52 mouse cellular contexts compared by ENCODE assay signal in the genomic region with DNA sequence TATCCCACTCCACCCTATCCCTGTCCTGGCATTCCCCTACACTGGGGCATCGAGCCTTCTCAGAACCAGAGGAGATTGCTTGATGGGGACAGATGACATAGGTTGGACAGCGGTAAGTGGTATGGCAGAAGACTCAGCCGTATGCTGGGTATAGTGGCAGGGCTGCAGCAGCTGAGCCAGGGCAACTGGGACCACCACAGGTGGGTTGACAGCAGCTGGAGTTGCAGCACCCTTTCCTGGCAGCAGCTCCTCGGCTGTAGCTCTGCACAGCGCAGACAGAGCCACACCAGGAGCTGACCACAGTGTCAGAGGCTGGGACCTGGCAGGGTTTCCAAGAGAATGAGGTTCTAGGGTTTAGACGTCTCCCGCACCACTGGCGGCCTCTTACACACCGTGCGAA. TPM values are rescaled to one million over a fixed set of nuclear protein-coding genes. Genes with fewer than 3 reads are reported as not detected.
"Had no signal": no experiment of that assay in that cellular context is flagged by ENCODE, and none has a peak within 500 bp of the region (broad histone marks: within the 10 kb centered on the region; RNA-seq: fewer than 3 reads in every experiment).

No protein-coding gene starts in this region.

- H3K4me2 ChIP-seq: heart, embryonic 11.5 days; heart, embryonic 12.5 days; heart, embryonic 13.5 days; heart, embryonic 15.5 days; hindbrain, embryonic 12.5 days; hindbrain, embryonic 13.5 days; hindbrain, embryonic 14.5 days; hindbrain, embryonic 15.5 days; intestine, embryonic 15.5 days; kidney, embryonic 15.5 days had no signal

- H3K36me3 ChIP-seq: heart, embryonic 10.5 days; heart, embryonic 12.5 days; heart, embryonic 13.5 days; heart, embryonic 15.5 days; hindbrain, embryonic 10.5 days; hindbrain, embryonic 12.5 days; hindbrain, embryonic 13.5 days; hindbrain, embryonic 15.5 days; intestine, embryonic 15.5 days; kidney, embryonic 15.5 days had no signal

- H3K4me1 ChIP-seq: heart, embryonic 12.5 days; heart, embryonic 13.5 days; heart, embryonic 15.5 days; hindbrain, embryonic 10.5 days; hindbrain, embryonic 12.5 days; hindbrain, embryonic 13.5 days; hindbrain, embryonic 15.5 days; intestine, embryonic 15.5 days; kidney, embryonic 15.5 days had no signal

- DNase-seq: heart, postnatal 10 days; heart, postnatal 14 days; heart, postnatal 36 days; heart, postnatal 4 days; kidney, adult 11 months; kidney, adult 18-20 months; kidney, adult 2 months; kidney, adult 8-10 months; kidney, adult 9 months; kidney, postnatal 10 days; kidney, postnatal 14 days; kidney, postnatal 25 days; kidney, postnatal 36 days; kidney, postnatal 4 days; layer of hippocampus, adult 9-11 months; layer of hippocampus, postnatal 36 days had no signal

- H3K4me3 ChIP-seq: heart, embryonic 10.5 days; heart, embryonic 12.5 days; heart, embryonic 13.5 days; heart, embryonic 15.5 days; hindbrain, embryonic 10.5 days; hindbrain, embryonic 12.5 days; hindbrain, embryonic 13.5 days; hindbrain, embryonic 15.5 days; intestine, embryonic 15.5 days; kidney, embryonic 15.5 days; layer of hippocampus, adult 2 months; left cerebral cortex, adult 2 months had no signal

- H3K9ac ChIP-seq: heart, embryonic 12.5 days; heart, embryonic 13.5 days; heart, embryonic 15.5 days; hindbrain, embryonic 12.5 days; hindbrain, embryonic 13.5 days; hindbrain, embryonic 14.5 days; hindbrain, embryonic 15.5 days; intestine, embryonic 15.5 days; kidney, embryonic 15.5 days had no signal

- H3K27ac ChIP-seq: heart, embryonic 10.5 days; heart, embryonic 13.5 days; heart, embryonic 15.5 days; hindbrain, embryonic 10.5 days; hindbrain, embryonic 12.5 days; hindbrain, embryonic 13.5 days; hindbrain, embryonic 14.5 days; hindbrain, embryonic 15.5 days; hindbrain, postnatal 0 days; intestine, embryonic 15.5 days; kidney, embryonic 15.5 days; kidney, postnatal 0 days; layer of hippocampus, adult 2 months; left cerebral cortex, adult 2 months had no signal

- H3K27me3 ChIP-seq: heart, embryonic 12.5 days; heart, embryonic 13.5 days; heart, embryonic 15.5 days; hindbrain, embryonic 12.5 days; hindbrain, embryonic 13.5 days; hindbrain, embryonic 15.5 days; intestine, embryonic 15.5 days; kidney, embryonic 15.5 days had no signal

RNA-seq across cellular contexts. Expression of a gene that starts 3.0 kb away (rescaled TPM):
- total RNA-seq: heart, postnatal 10 days; heart, postnatal 14 days; heart, postnatal 25 days; heart, postnatal 36 days; heart, postnatal 4 days; hematopoietic stem cell, adult 5-6 weeks; hindbrain, postnatal 0 days; layer of hippocampus, adult 18-20 months; layer of hippocampus, adult 2 months; layer of hippocampus, adult 8-10 months; layer of hippocampus, postnatal 10 days; layer of hippocampus, postnatal 14 days; layer of hippocampus, postnatal 25 days; layer of hippocampus, postnatal 36 days; left cerebral cortex, adult 18-20 months; left cerebral cortex, adult 2 months had no signal
- polyA plus RNA-seq: heart, embryonic 10.5 days; heart, embryonic 11.5 days; heart, embryonic 12.5 days; heart, embryonic 13.5 days; heart, embryonic 14.5 days; heart, embryonic 15.5 days; heart, embryonic 16.5 days; heart, postnatal 0 days; hindbrain, embryonic 10.5 days; hindbrain, embryonic 11.5 days; hindbrain, embryonic 12.5 days; hindbrain, embryonic 13.5 days; hindbrain, embryonic 14.5 days; hindbrain, embryonic 15.5 days; hindbrain, embryonic 16.5 days; hindbrain, postnatal 0 days; inflammation-experienced regulatory T-cells, adult 6 months; intestine, embryonic 14.5 days; intestine, embryonic 15.5 days; intestine, embryonic 16.5 days; intestine, postnatal 0 days; kidney, adult 2 months; kidney, embryonic 14.5 days; kidney, embryonic 15.5 days; kidney, embryonic 16.5 days; kidney, postnatal 0 days; large intestine, adult 2 months had no signal

RNA-seq across cellular contexts. Expression of a gene that starts 4.0 kb away (rescaled TPM):
- total RNA-seq: heart, postnatal 10 days; heart, postnatal 14 days; heart, postnatal 25 days; heart, postnatal 36 days; heart, postnatal 4 days; hematopoietic stem cell, adult 5-6 weeks; hindbrain, postnatal 0 days; layer of hippocampus, adult 18-20 months; layer of hippocampus, adult 2 months; layer of hippocampus, adult 8-10 months; layer of hippocampus, postnatal 10 days; layer of hippocampus, postnatal 14 days; layer of hippocampus, postnatal 25 days; layer of hippocampus, postnatal 36 days; left cerebral cortex, adult 18-20 months; left cerebral cortex, adult 2 months had no signal
- polyA plus RNA-seq: heart, embryonic 10.5 days; heart, embryonic 11.5 days; heart, embryonic 12.5 days; heart, embryonic 13.5 days; heart, embryonic 14.5 days; heart, embryonic 15.5 days; heart, embryonic 16.5 days; heart, postnatal 0 days; hindbrain, embryonic 10.5 days; hindbrain, embryonic 11.5 days; hindbrain, embryonic 12.5 days; hindbrain, embryonic 13.5 days; hindbrain, embryonic 14.5 days; hindbrain, embryonic 15.5 days; hindbrain, embryonic 16.5 days; hindbrain, postnatal 0 days; inflammation-experienced regulatory T-cells, adult 6 months; intestine, embryonic 14.5 days; intestine, embryonic 15.5 days; intestine, embryonic 16.5 days; intestine, postnatal 0 days; kidney, adult 2 months; kidney, embryonic 14.5 days; kidney, embryonic 15.5 days; kidney, embryonic 16.5 days; kidney, postnatal 0 days; large intestine, adult 2 months had no signal

RNA-seq across cellular contexts. Expression of a gene that starts 12.8 kb away (rescaled TPM):
- total RNA-seq: heart, postnatal 10 days; heart, postnatal 14 days; heart, postnatal 25 days; heart, postnatal 36 days; heart, postnatal 4 days; hematopoietic stem cell, adult 5-6 weeks; hindbrain, postnatal 0 days; layer of hippocampus, adult 18-20 months; layer of hippocampus, adult 2 months; layer of hippocampus, adult 8-10 months; layer of hippocampus, postnatal 10 days; layer of hippocampus, postnatal 14 days; layer of hippocampus, postnatal 25 days; layer of hippocampus, postnatal 36 days; left cerebral cortex, adult 18-20 months; left cerebral cortex, adult 2 months had no signal
- polyA plus RNA-seq: heart, embryonic 10.5 days; heart, embryonic 11.5 days; heart, embryonic 12.5 days; heart, embryonic 13.5 days; heart, embryonic 14.5 days; heart, embryonic 15.5 days; heart, embryonic 16.5 days; heart, postnatal 0 days; hindbrain, embryonic 10.5 days; hindbrain, embryonic 11.5 days; hindbrain, embryonic 12.5 days; hindbrain, embryonic 13.5 days; hindbrain, embryonic 14.5 days; hindbrain, embryonic 15.5 days; hindbrain, embryonic 16.5 days; hindbrain, postnatal 0 days; inflammation-experienced regulatory T-cells, adult 6 months; intestine, embryonic 14.5 days; intestine, embryonic 15.5 days; intestine, embryonic 16.5 days; intestine, postnatal 0 days; kidney, adult 2 months; kidney, embryonic 14.5 days; kidney, embryonic 15.5 days; kidney, embryonic 16.5 days; kidney, postnatal 0 days; large intestine, adult 2 months had no signal

RNA-seq across cellular contexts. Expression of a gene that starts 18.9 kb away (rescaled TPM):
- total RNA-seq: heart, postnatal 10 days; heart, postnatal 14 days; heart, postnatal 25 days; heart, postnatal 36 days; heart, postnatal 4 days; hematopoietic stem cell, adult 5-6 weeks; hindbrain, postnatal 0 days; layer of hippocampus, adult 18-20 months; layer of hippocampus, adult 2 months; layer of hippocampus, adult 8-10 months; layer of hippocampus, postnatal 10 days; layer of hippocampus, postnatal 14 days; layer of hippocampus, postnatal 25 days; layer of hippocampus, postnatal 36 days; left cerebral cortex, adult 18-20 months; left cerebral cortex, adult 2 months had no signal
- polyA plus RNA-seq: heart, embryonic 10.5 days; heart, embryonic 11.5 days; heart, embryonic 12.5 days; heart, embryonic 13.5 days; heart, embryonic 14.5 days; heart, embryonic 15.5 days; heart, embryonic 16.5 days; heart, postnatal 0 days; hindbrain, embryonic 10.5 days; hindbrain, embryonic 11.5 days; hindbrain, embryonic 12.5 days; hindbrain, embryonic 13.5 days; hindbrain, embryonic 14.5 days; hindbrain, embryonic 15.5 days; hindbrain, embryonic 16.5 days; hindbrain, postnatal 0 days; inflammation-experienced regulatory T-cells, adult 6 months; intestine, embryonic 14.5 days; intestine, embryonic 15.5 days; intestine, embryonic 16.5 days; intestine, postnatal 0 days; kidney, adult 2 months; kidney, embryonic 14.5 days; kidney, embryonic 15.5 days; kidney, embryonic 16.5 days; kidney, postnatal 0 days; large intestine, adult 2 months had no signal

RNA-seq across cellular contexts. Expression of a gene that starts 27.7 kb away (rescaled TPM):
- total RNA-seq: heart, postnatal 10 days; heart, postnatal 14 days; heart, postnatal 25 days; heart, postnatal 36 days; heart, postnatal 4 days; hematopoietic stem cell, adult 5-6 weeks; hindbrain, postnatal 0 days; layer of hippocampus, adult 18-20 months; layer of hippocampus, adult 2 months; layer of hippocampus, adult 8-10 months; layer of hippocampus, postnatal 10 days; layer of hippocampus, postnatal 14 days; layer of hippocampus, postnatal 25 days; layer of hippocampus, postnatal 36 days; left cerebral cortex, adult 18-20 months; left cerebral cortex, adult 2 months had no signal
- polyA plus RNA-seq: heart, embryonic 10.5 days; heart, embryonic 11.5 days; heart, embryonic 12.5 days; heart, embryonic 13.5 days; heart, embryonic 14.5 days; heart, embryonic 15.5 days; heart, embryonic 16.5 days; heart, postnatal 0 days; hindbrain, embryonic 10.5 days; hindbrain, embryonic 11.5 days; hindbrain, embryonic 12.5 days; hindbrain, embryonic 13.5 days; hindbrain, embryonic 14.5 days; hindbrain, embryonic 15.5 days; hindbrain, embryonic 16.5 days; hindbrain, postnatal 0 days; inflammation-experienced regulatory T-cells, adult 6 months; intestine, embryonic 14.5 days; intestine, embryonic 15.5 days; intestine, embryonic 16.5 days; intestine, postnatal 0 days; kidney, adult 2 months; kidney, embryonic 14.5 days; kidney, embryonic 15.5 days; kidney, embryonic 16.5 days; kidney, postnatal 0 days; large intestine, adult 2 months had no signal
